Mouse (Mus musculus) testis, adult 2 months (tissue): ENCODE data around the gene Hgfac. TPM values are rescaled to one million over a fixed set of nuclear protein-coding genes. Genes with fewer than 3 reads are reported as not detected.

Experiments used
- H3K27ac ChIP-seq: fragments of 200-500 bp; 2 replicates; pipeline ENCODE4 v1.5.1; 2012; ENCODE audit warnings: low read depth, low read length; ENCODE audit not compliant: control insufficient read depth, insufficient read depth
- H3K27me3 ChIP-seq: fragments of 200-500 bp; 2 replicates; pipeline ENCODE4 v1.6.1; 2012; ENCODE audit warnings: mild to moderate bottlenecking, low read length, moderate library complexity; ENCODE audit not compliant: control insufficient read depth, insufficient read depth
- H3K36me3 ChIP-seq: fragments of 200-500 bp; 2 replicates; pipeline ENCODE4 v1.6.1; 2012; ENCODE audit warnings: mild to moderate bottlenecking, low read length; ENCODE audit not compliant: control insufficient read depth, insufficient read depth
- H3K4me1 ChIP-seq: fragments of 200-500 bp; 2 replicates; pipeline ENCODE4 v1.6.1; 2012; ENCODE audit warnings: low read length; ENCODE audit not compliant: control insufficient read depth, insufficient read depth
- H3K4me3 ChIP-seq: fragments of 200-500 bp; 2 replicates; pipeline ENCODE4 v1.5.1; 2012; ENCODE audit warnings: low read depth, mild to moderate bottlenecking, low read length, moderate library complexity, mixed read lengths; ENCODE audit not compliant: control insufficient read depth
- CTCF ChIP-seq: fragments of 200-500 bp; IDR thresholded peaks from 2 replicates; pipeline ENCODE4 v1.5.1; 2012; ENCODE audit warnings: low read depth, mild to moderate bottlenecking, inconsistent platforms, low read length, moderate library complexity; ENCODE audit not compliant: control insufficient read depth, insufficient read depth, insufficient replicate concordance
- POLR2A ChIP-seq: fragments of 200-500 bp; IDR thresholded peaks from 2 replicates; pipeline ENCODE4 v1.6.1; 2012; ENCODE audit warnings: low read depth, mild to moderate bottlenecking, inconsistent platforms, low read length, moderate library complexity; ENCODE audit not compliant: control insufficient read depth
- polyA plus RNA-seq: library from polyadenylated mRNA; depleted of rRNA; stranded (reverse); fragments of >200 nt; gene quantifications from 2 replicates; pipeline ENCODE4 v1.2.3, GENCODE M21; 2012

Gene Hgfac
- polyA plus RNA-seq, 1 experiment, result 1.8 TPM

GRCm38 (mm10) chr5:35042431-35043109 is 1.3 kb downstream of the Hgfac start:
- Histone ChIP-seq H3K36me3 (no peaks in the 10 kb centered on the region), H3K27me3 (no peaks in the 10 kb centered on the region), H3K27ac (no peak overlapping the region), H3K4me3 (no peak overlapping the region), H3K4me1 (no peaks in the 10 kb centered on the region)
- no peak for TF ChIP-seq POLR2A
- TF ChIP-seq CTCF, result no peak

GRCm38 (mm10) chr5:35043110-35043451 is 1.8 kb downstream of the Hgfac start:
- no peak overlapping the region for H3K27ac ChIP-seq
- H3K4me1 ChIP-seq, result no peaks in the 10 kb centered on the region
- H3K36me3 ChIP-seq, result no peaks in the 10 kb centered on the region
- H3K4me3 ChIP-seq, result no peak overlapping the region
- H3K27me3 ChIP-seq, result no peaks in the 10 kb centered on the region
- TF ChIP-seq CTCF (peak; percentile 62; the same call in 1 of the 2 replicates), POLR2A (no peak)

- H3K4me3 ChIP-seq, result no peak overlapping the region
- no peaks in the 10 kb centered on the region for H3K27me3 ChIP-seq
- no peaks in the 10 kb centered on the region for H3K4me1 ChIP-seq
- no peak for TF ChIP-seq CTCF
- H3K36me3 ChIP-seq, result no peaks in the 10 kb centered on the region
- H3K27ac ChIP-seq, result no peak overlapping the region
Observed at GRCm38 (mm10) chr5:35050541-35050940, 9.2 kb downstream of the Hgfac start.

GRCm38 (mm10) chr5:35054628-35055027 is 13.3 kb downstream of the Hgfac start:
- H3K36me3 ChIP-seq, result no peaks in the 10 kb centered on the region
- H3K27ac ChIP-seq, result no peak overlapping the region
- no peak for TF ChIP-seq POLR2A
- no peak for TF ChIP-seq CTCF
- H3K4me1 ChIP-seq, result peaks cover 11% of the 10 kb centered on the region
- no peak overlapping the region for H3K4me3 ChIP-seq
- no peaks in the 10 kb centered on the region for H3K27me3 ChIP-seq

GRCm38 (mm10) chr5:35055076-35055475 is 13.8 kb downstream of the Hgfac start:
- H3K27me3 ChIP-seq, result no peaks in the 10 kb centered on the region
- no peak for TF ChIP-seq POLR2A
- TF ChIP-seq CTCF, result no peak
- no peak overlapping the region for H3K4me3 ChIP-seq
- H3K36me3 ChIP-seq, result no peaks in the 10 kb centered on the region
- peaks cover 11% of the 10 kb centered on the region for H3K4me1 ChIP-seq
- H3K27ac ChIP-seq, result no peak overlapping the region

- Histone ChIP-seq H3K36me3 (no peaks in the 10 kb centered on the region), H3K4me3 (peak within 1 kb of the TSS; percentile 71), H3K27ac (no peak within 1 kb of the TSS), H3K27me3 (no peaks in the 10 kb centered on the region), H3K4me1 (peaks cover 11% of the 10 kb centered on the region)
- no peak for TF ChIP-seq CTCF
- no peak for TF ChIP-seq POLR2A
Observed at GRCm38 (mm10) chr5:35056604-35057432, 15.5 kb downstream of the Hgfac start, which contains the start of gene Dok7. Dok7 (plus strand) TSS chr5:35056766.

GRCm38 (mm10) chr5:35057582-35057981 is 16.3 kb downstream of the Hgfac start:
- no peaks in the 10 kb centered on the region for H3K36me3 ChIP-seq
- H3K4me1 ChIP-seq, result peaks cover 11% of the 10 kb centered on the region
- H3K27me3 ChIP-seq, result no peaks in the 10 kb centered on the region
- peak overlapping the region; percentile 71 for H3K4me3 ChIP-seq
- H3K27ac ChIP-seq, result no peak overlapping the region
- TF ChIP-seq POLR2A (no peak), CTCF (no peak)
